Mouse (Mus musculus): ENCODE measurements around the gene Mboat7.
"Not testable (repeated sequence)": the region's sequence is repeated elsewhere in the genome, so short reads cannot be mapped to it uniquely, and the experiment has no call there.

GRCm38 (mm10) chr7:3720268-3720667 lies 26.9 kb upstream of the Mboat7 start, which contains the start of gene Pirb:
- TF ChIP-seq CTCF (IDR thresholded peaks at IDR 0.05; ENCODE audit: low read depth, low read length); TAL1 (conservative IDR thresholded peaks at IDR 0.05; ENCODE audit: low read depth, low read length); GATA1 (IDR thresholded peaks at IDR 0.05; ENCODE audit: borderline replicate concordance, low read length): not testable (repeated sequence)

Measured in G1E (cell line).